Mouse (Mus musculus) urinary bladder, adult 2 months (tissue): ENCODE data around the gene Ablim1. TPM values are rescaled to one million over a fixed set of nuclear protein-coding genes. Genes with fewer than 3 reads are reported as not detected.

Experiments
- polyA plus RNA-seq: library from polyadenylated mRNA; depleted of rRNA; stranded (reverse); fragments of >200 nt; gene quantifications from 2 replicates; pipeline ENCODE4 v1.2.3, GENCODE M21; 2012; rRNA removed

Gene Ablim1
- polyA plus RNA-seq, 1 experiment: 24.3 TPM

Other genes starting within 250 kb of the Ablim1 start
- gene Fam160b1, start 45.8 kb upstream of the Ablim1 start, polyA plus RNA-seq: 13.9 and 17.3 TPM in 2 replicates
- gene Trub1, start 138.0 kb upstream of the Ablim1 start, polyA plus RNA-seq: 14.1 and 16.6 TPM in 2 replicates